Mouse (Mus musculus) cerebellum, adult 9-11 months (tissue): ENCODE results near the gene Fcho1.
"Not testable (repeated sequence)": the region's sequence is repeated elsewhere in the genome, so short reads cannot be mapped to it uniquely, and the experiment has no call there.

ENCODE experiments used
- DNase-seq: peaks from one replicate; pipeline ENCODE4 v3.0.0; 2022

Gene Fcho1

DNA sequence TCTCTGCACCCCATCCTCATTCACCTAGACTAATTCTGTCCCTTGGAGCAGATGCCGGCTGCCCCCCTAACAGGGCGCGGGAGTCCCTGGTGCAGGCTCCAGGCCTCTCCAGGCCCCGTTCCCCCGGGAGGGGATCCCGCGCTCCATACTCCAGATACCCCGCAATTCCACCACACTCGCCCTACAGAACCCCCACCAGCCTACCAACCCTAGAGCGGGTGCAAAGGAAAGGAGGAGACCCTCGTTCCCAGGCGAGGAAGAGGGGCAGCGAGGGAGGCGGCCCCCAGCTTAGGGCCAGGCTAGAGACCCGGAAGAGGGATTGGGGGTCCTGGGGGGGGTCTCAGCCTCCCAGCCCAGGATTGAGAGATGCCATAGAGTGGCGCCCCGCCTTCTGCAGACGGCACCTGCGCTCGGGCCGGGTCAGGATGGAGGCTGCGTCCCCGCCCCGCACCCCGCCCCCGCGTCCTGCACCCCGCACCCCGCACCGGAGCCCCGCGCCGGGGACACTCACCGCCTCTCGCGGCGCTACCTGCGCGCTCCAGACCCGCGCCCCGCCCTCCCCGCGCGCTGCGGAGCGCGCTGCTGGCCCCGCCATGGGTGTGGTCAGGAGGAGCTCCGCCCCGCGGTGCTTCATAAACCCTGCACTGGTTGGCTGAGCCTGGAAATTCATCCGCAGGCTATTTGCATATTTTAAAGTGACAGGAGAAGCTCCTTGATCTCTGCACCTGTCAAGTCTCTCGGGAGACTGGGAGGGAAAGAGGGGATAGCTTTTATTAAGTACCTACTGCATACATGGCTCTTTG lies at the start of gene Fcho1:
TSS of gene Fcho1 (minus strand) at position 595 of the 803 bp plus-strand sequence.
- peak; percentile 93 for DNase-seq

DNA sequence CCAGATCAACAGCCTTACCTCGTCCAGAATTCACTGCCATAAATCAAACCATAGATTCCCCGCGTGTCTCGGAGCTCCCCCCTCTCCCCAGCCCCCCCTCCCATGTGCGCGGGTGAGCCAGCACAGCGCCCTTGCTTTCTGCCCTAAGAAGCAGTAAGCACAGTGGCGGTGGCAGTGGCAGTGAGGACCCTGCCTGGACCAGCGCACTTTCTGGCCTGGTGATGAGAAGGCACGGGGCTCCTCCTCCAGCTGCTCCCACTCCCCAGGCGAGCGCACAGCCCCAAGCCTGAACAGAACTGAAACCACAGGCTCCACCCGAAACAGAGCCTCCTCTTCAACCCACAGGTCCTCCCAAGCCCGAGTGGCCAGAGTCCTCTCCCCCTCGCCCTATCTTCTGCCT lies 45.8 kb upstream of the Fcho1 start:
- no peak for DNase-seq

DNA sequence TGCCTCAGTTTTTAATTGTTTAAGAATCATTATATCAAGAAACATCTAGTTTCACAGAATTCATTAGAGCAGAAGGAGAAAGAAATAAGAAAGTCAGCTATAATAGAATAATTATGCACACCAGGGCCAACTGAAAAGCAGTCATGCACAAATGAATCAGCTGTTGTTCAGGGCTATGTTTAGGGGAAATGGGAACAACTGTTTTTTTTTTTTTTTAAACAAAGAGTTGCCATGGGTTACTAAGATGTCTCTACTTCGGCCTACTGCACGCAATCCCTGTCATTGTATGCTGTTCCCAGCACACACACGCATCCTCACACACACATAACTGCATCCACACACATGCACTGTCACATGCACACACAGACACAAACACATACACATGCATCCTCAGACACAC lies 33.3 kb upstream of the Fcho1 start:
- DNase-seq: no peak

DNA sequence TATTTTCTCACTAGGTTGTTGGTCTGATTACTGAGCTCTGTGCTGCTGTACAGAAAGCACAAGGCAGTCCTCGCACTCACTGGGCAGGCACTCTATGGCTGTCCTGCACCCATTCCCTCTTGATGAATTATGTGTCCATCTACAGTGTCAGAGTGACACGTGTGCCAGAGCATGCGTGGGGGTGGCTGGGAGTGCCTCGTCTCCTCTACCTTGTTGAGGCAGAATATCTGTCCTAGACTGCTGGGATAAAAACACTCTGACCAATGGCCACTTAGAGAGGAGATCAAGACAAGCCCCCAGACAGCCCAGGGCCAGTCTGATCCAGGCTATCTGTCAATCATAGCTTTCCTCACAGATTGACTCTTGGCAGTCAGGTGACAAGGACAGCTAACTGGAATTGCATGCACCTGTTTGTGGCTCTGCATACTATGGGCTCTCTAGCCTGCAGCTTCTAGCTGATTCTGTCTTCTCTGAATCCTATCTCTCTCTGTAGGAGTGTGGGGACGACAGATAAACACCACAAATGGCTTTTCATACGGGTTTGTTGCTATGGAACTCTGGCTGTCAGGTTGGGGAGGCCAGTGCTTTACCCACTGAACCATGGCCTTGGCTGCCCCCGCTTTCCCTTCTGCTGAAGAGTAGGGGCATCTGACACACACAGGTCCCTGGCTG lies 27.5 kb upstream of the Fcho1 start:
- DNase-seq: not testable (repeated sequence)

DNA sequence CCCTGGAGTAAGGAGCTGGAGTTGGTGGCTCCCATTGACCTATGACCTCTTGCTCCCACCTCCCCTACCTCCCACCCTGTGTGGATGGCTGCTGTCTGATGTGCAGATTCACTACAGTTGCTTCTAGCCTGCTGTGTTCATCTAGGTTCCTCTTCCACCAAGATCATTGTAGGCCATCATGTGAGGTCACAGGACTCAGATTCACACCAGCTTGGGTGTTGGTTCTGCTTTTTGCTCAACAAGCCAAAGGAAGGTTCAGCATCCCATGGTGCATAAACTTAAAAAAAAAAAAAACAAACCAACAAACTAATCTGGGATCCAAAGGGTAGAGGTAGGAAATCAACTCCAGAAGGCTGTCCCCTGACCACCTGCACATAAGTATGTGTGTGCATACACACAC lies 26.7 kb upstream of the Fcho1 start:
- DNase-seq: not testable (repeated sequence)

DNA sequence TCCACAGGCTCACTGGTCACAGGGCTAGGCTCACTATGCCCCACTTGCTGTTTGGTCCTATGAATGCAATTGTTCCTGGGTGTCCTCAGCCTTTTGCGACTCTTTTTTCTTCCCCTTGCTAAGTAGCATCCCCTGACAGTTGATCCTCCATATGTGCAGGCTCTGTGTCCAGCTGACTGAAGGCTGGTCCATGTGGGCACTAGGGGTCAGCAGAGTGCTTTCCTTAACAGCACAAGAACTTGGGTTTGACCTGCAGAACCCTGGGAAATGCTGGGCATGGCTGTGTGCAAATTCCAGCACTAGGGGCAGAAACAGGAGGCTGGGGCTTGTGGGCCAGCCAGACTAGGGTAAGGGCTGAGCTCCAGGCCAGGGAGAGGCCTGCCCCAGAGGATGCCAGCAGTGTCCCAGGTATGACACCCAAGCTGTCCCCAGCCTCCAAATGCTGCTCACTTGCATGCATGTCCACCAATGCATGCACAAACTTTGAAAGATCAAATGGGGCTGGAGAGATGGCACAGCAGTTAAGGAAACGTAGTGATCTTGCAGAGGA lies 25.9 kb upstream of the Fcho1 start:
- peak; percentile 21 for DNase-seq

DNA sequence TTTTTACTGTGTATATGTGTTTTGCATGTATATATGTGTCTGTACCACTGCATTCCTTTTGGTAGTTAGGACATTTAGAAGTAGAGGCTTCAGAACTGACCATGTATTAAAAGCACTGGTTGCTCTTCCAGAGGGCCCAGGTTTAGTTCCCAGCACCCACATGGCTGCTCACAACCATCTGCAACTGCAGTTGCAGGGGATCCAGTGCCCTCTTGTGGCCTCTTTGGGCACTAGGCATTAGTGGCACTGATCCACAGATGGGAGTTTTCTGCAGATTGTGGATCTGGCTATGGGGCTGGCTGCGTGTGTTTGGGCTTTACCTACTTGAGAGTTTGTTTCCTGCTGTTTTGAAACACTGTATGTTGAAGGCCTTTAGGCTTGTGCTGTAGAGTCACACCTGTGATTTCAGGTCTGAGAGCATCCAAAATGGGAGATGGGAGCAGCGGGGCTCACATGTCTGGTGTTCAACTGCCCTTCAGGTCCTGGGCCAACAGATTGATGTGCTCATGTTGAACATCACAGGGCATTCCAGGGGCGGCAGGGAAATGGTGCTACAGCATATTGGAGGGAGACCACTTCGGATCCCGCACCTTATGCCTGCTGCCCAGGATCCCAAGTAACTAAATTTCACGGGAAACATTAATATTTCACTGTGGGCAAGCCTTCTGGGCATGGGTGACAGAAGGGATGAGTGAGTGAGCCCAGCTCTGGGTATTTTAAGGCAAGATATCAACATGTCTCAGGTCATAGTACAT lies 24.0 kb upstream of the Fcho1 start:
- DNase-seq: not testable (repeated sequence)

DNA sequence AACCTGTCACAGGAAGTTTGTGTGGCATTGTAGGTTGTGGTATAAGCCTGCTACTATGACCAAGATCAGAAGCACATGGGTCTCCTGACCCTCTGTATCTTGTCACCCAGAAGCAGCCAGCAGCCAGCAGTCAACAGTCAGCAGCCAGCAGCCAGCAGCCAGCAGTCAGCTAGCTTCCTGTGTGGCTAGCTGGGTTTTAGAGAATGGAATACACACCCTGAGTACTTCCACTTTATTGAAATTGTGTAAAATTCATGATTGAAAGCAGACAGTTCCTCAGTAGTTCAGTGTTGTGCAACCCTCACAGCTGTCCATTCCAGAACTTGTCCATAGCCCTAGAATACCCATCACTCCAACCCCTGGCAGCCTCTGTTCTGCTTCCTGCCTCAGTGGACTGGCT lies 21.6 kb upstream of the Fcho1 start:
- not testable (repeated sequence) for DNase-seq

DNA sequence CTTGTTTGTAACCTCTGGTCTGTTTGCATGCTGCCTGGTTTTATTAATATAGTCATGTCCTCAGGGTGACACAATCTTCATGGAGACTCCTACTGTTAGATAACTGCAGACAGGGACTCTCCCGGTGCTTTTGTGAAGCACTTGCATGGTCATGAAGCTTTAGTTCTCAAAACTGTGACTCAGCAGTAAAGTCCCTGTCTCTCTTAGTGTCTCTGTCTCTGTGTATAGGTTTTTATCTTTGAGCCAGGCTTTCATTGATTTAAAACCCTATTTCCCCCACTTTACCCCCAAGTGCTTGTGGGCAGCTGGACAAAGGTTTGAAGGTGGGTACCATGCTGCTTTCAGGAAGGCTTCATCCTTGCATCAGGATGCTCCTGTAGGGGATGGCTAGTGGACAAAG lies 19.8 kb upstream of the Fcho1 start:
- DNase-seq: no peak

DNA sequence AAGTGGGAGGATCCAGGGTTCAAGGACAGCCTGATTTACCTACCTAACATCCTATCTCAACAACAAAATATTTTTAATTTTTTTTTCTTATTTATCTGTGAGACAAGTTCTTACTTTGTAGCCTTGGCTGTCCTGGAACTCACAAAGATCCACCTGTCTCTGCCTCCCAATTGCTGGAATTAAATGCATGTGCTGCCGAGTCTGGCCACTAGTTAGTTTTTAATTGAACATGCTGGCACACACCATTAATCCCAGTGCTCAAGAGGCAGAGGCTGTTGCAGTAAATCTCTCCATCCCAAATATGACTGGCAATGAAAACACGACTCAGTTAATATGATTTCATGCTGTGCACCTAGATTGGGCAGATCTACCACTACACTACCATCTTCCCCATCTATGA lies 17.3 kb upstream of the Fcho1 start:
- DNase-seq: no peak

DNA sequence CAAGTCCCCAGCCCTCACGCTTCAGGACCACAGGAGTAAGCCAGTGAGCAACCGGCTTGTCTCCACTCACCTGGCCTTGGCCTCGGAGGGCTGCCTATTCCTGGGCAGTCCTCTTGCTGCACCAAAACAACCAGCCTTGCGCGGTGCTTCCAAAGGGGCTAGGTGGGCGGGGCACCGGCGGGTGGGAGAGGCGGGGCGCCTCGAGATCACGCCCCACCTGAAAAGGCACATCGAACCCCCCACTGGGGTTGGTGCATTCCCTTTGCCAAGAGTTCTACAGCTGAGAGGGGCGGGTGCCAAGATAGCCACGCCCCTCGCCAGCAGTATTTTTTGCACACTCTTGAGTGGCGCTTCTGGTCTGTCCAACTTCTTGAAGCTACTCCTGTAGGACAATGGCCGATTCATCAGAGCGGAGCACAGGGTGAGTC lies 16.2 kb upstream of the Fcho1 start:
- no peak for DNase-seq

DNA sequence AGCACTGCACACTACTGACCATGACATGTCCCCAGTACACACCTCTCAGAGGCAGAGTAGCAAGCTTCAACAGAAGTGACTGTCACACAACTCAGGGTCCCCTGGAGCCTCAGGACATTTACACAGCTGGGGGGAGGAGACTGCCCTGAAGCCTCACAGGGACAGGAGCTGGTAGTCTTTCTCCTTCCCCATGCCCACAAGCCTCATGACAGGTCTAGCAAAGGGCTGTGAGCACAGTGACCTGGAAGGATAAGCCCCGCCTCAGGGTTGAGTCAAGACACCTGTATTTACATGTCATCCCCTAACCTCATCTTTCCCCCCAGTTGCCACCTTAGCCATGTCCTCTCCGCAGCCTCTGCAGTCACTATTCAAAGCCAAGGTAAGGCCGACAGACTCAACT lies 15.7 kb upstream of the Fcho1 start:
- no peak for DNase-seq

DNA sequence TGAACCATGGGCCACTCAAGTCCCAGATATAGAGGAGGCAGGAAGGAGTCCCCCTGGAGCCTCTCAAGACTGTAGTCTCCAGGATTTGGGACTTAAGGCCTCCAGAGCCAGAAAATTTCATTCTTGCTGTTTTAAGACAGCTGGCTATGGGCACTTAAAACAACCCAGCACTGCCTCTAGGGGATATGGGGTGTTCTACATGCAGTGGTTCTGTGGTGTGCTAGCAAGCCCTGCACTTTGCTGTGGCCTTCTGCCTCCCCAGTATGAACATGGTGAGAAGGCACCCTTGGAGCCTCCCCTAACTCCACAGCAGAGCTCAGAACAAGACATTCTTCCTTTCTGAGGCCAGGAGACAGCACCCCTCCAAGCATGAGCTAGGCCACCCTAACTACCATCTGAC lies 12.8 kb upstream of the Fcho1 start:
- not testable (repeated sequence) for DNase-seq

DNA sequence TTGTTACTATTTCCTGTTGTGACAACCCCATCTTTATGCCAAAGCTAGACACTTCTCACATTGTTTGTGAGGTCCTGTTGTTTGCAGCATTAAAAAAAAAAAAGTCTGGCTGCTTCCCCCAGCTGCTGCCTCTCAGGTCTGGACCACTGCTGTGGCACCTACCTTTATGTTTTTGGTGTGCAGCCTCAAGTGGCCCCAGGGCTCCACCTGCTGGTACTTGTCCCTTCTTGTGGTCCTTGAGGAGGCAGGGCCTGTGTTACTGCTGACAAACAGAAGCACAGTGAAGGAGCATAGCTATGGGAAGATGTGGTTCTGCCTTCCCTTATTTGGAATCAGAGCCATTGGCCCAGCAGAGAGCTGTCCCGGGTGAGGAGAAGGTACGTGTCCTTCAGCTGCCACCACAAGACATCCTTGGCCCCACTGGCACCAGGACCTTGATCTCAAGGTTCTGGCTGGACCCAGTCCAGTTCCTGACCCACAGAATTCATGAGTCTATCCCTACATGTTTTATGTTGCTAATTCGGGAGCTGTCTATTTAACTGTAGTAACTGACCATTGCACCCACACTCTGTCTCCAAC lies 6.2 kb upstream of the Fcho1 start:
- DNase-seq: peak; percentile 64

DNA sequence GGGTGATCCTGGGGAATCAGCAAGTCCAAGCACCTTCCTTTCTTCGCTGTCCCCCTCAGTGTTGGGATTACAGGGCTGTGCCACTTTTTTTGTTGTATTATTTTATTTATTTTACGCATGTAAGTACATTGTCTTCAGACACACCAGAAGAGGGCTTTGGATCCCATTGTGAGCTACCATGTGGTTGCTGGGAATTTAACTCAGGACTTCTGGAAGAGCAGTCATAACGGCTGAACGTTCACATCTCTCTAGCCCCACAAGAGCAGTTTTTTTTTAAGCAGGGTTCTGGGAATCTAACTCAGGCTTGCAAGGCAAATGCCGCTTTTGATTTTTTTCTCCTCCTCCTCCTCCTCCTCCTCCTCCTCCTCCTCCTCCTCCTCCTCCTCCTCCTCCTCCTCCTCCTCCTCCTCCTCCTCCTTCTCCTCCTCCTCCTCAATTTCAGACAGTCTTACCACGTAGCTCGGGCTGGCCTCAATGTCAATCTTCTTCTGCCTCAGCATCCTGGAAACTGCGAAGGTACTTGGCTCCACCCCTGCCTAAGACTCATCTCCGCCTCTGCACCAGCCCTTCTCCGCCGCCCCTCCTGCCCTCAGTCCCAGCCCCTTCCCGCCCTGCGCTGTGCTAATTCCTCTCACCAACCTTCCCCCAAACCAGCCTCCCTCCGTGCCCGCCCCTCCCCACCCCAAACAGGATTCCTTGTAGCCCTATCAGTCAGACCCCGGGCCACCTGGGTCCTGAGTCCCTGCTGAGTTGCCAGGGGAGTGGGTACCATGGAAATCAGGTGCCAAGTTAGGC lies 3.5 kb upstream of the Fcho1 start:
- DNase-seq: peak; percentile 63

DNA sequence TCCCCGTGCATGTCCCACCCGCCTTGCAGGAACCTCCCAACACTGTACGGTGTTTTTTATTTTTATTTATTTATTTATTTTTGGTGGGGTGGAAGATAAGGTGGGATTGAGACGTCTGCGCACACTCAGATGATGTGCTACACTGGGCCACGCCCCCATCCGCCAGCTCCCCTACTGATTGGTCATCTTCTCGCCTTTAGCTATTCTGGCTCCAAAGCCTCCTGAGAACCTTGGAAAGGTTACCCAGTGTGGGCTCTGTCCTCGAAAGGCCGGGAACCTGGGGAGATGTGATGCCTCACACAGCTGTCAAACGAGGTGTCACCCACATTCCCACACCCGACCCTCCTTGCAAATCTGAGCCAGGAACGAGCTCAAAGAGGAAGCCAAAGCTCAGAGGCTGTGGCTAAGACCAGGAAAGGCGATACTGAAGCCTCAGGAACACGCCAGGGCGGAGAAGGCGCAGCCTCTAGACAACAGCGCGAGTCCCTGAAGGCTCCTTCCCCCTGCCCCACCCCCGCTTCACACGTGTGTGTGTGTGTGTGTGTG lies 2.8 kb upstream of the Fcho1 start:
- peak; percentile 84 for DNase-seq

DNA sequence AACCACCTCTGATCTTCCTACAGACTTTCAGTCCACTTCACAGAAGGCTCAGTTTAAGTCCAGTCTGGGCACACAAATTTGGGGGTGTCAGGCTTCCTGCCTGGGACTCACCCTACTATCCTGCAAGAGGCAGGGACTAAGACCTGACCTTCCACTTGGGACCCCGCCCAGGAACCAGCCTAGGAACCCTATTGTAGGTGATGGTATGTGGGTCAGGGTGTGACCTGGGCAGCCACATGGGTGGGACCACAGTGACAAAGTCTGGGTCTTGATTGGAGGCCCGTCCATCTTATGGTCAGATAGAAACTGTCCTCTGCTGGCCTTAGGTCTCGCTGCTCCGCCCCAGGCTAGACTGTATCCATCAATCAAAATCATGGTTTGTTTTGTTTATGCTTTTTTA lies 1.1 kb downstream of the Fcho1 start:
- peak; percentile 57 for DNase-seq

DNA sequence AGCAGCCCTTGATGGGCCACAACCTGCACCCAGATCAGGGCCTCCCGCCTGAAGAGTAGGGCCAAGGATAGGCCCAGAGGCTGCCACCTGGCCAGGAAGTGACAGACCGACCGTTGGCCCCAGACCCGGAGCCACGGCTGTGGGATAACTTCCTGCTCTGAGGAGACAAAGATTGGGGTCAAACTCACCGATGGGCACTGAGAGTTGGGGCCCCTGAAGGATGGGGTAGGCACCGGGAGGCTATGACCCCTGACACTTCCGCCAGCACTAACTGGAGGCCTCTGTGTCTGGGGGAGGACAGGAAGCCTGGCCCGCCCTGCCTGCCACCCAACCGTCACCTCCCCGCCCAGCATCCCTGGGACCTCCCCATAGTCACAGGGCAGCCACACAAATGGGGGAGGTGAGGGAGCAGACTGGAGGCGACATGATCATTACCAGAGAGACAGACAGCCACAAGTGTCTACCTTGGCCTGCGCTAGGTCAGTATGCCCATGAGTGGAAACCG lies 2.4 kb downstream of the Fcho1 start:
- peak; percentile 40 for DNase-seq

DNA sequence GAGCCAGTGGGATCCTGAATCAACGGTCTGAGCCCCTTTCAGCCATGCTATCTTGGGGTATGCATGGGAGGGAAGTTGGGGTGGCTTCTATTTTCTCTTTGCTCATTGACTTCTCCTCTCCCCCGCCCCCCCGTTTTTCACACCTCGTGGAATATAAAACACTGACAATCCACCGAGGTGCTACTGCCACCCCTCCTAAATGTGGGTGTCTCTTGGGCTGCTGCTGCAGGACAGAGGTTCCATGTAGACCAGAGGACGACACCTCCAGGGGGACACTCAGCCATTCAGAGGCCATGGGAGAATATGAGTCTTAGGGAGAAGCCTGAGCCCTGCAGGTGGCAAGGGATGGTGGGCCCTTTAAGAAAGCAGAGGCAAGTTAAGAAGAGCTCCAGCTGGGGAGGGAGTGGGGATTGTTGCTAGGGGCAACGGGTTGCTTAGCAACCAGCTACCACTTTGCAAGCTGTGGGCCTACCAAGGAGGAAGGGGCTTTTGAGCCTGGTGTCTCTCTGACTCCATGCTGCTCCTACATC lies 5.5 kb downstream of the Fcho1 start:
- DNase-seq: peak; percentile 17

DNA sequence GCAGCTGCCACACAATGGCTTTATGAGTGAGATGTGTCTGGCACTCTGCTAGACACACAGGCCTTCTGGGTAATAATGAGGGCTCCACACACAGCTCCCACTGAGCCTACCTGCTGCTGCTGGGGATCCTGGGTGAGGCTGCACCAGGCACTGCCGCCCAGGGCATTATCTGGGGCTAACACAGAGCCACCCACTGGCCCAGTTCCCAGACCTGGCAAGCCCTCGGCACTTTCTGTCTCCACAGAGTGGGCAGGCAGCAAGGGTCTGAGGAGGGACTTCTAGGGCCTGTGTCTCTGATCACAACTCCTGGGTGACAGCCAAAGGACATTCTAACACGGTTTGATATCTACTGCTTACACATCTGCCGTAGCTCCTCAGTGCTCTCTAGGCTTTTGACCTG lies 6.3 kb downstream of the Fcho1 start:
- peak; percentile 54 for DNase-seq

DNA sequence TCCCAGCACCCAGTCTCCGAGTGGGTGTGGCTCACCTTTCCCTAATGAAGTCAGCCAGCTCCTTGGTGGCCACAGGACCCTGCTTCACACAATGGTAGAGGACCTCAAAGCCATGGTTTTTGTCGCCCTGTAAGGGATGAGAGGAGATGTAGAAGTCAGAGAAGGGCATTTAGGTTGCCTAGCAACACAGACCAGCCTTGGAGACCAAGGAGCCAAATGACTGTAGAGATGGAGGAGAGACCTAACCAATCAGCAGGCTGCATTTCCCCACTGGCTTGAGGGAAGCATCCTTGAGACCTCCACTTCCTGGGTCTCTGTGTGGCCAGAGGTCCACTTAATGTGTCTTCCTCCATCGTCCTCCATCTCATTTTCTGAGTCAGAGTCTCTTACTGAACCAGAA lies 7.3 kb downstream of the Fcho1 start:
- no peak for DNase-seq
